Mouse (Mus musculus): ENCODE results near the gene Spata31d1a. TPM values are rescaled to one million over a fixed set of nuclear protein-coding genes. Genes with fewer than 3 reads are reported as not detected.

The Spata31d1a gene
- 0.02 and 0.15 TPM in 2 replicates for polyA plus RNA-seq (2015; fragmentation: Nextera tagmentation; extraction: Ambion mirVana)

GRCm38 (mm10) chr13:59710230-59710629 is at the start of gene Spata31d1a:
TSS of gene Spata31d1a (minus strand) at chr13:59710330.
- no peak for DNase-seq
- ATAC-seq: no peak
- H3K27me3 ChIP-seq (ENCODE audit: insufficient read depth, low read length): 0 out of 2 replicates have a peak, but pooled peaks cover 3% of the 10 kb centered on the region
- no peak within 1 kb of the TSS for H3K27ac ChIP-seq (ENCODE audit: low read depth)
- H3K4me1 ChIP-seq (ENCODE audit: insufficient read depth): 0 out of 2 replicates have a peak, but pooled peaks cover 2% of the 10 kb centered on the region
- H3K9ac ChIP-seq (replicated peaks): no peak within 1 kb of the TSS
- H3K36me3 ChIP-seq (replicated peaks; ENCODE audit: insufficient read depth, low read length): no peaks in the 10 kb centered on the region
- H3K4me2 ChIP-seq (ENCODE audit: low read depth, low read length): no peak within 1 kb of the TSS
- no peaks in the 10 kb centered on the region for H3K9me3 ChIP-seq (ENCODE audit: low read length)
- 80% methylated on average over 15 of the region's 15 CpGs for WGBS (ENCODE audit: insufficient replicate concordance)
- H3K4me3 ChIP-seq (ENCODE audit: low read depth, low read length): no peak within 1 kb of the TSS
- TF ChIP-seq EP300 (IDR thresholded peaks at IDR 0.05; ENCODE audit: low read depth) (no peak), CTCF (IDR thresholded peaks at IDR 0.05; ENCODE audit: low read depth) (no peak)

DNA sequence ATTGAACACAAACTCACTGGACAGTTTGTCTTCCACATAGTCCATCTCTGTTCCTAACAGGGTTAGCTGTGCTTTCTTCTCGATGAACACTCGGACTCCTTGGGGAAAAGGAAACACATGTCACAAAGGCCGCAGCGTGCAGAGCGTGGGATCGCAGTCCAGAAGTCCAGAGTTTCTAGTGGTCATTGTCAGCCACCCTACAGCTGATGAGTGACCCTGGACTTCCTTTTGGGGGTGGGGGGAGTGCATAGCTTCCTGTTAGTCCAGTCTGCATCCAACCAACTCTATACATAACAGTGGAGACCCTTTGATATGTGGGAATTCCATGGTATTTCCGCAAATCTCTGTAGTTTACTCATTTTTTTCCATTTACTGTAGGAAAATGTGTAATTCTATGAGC is 46.8 kb upstream of the Spata31d1a start:
- Histone ChIP-seq H3K27ac (ENCODE audit: low read depth) (no peak overlapping the region), H3K4me3 (ENCODE audit: low read depth, low read length) (no peak overlapping the region), H3K9me3 (ENCODE audit: low read length) (no peaks in the 10 kb centered on the region), H3K36me3 (replicated peaks; ENCODE audit: insufficient read depth, low read length) (peaks cover 61% of the 10 kb centered on the region), H3K4me2 (ENCODE audit: low read depth, low read length) (no peak overlapping the region), H3K27me3 (ENCODE audit: insufficient read depth, low read length) (no peaks in the 10 kb centered on the region), H3K9ac (replicated peaks) (no peak overlapping the region), H3K4me1 (ENCODE audit: insufficient read depth) (no peaks in the 10 kb centered on the region; the same call in 1 of the 2 replicates)
- no peak for DNase-seq
- TF ChIP-seq CTCF (IDR thresholded peaks at IDR 0.05; ENCODE audit: low read depth): no peak
- no peak for TF ChIP-seq EP300 (IDR thresholded peaks at IDR 0.05; ENCODE audit: low read depth)
- WGBS (ENCODE audit: insufficient replicate concordance): 85% methylated on average over 7 of the region's 7 CpGs
- ATAC-seq: peak; percentile 55

DNA sequence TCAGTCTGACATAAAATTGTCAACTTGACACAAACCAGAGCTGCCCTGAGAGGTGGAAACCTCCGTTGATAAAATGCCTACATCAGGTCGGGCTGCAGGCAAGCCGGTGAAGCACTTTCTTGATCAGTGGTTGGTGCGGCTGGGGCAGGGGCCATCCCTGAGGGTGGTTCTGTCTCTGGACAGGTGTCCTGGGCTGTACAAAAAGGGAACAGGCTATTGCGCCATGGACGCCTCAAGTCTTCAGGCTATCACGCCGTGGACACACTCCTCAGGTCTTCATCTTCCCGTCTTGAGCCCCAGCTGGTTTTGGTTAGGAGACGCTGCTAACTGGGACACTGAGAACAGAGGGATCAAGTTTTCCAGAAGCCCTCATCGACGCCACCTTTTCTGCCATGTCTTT is 40.2 kb upstream of the Spata31d1a start:
- Histone ChIP-seq H3K27ac (ENCODE audit: low read depth) (no peak overlapping the region), H3K4me3 (ENCODE audit: low read depth, low read length) (no peak overlapping the region), H3K9ac (replicated peaks) (no peak overlapping the region), H3K9me3 (ENCODE audit: low read length) (no peaks in the 10 kb centered on the region), H3K36me3 (replicated peaks; ENCODE audit: insufficient read depth, low read length) (peaks cover 10% of the 10 kb centered on the region), H3K4me2 (ENCODE audit: low read depth, low read length) (no peak overlapping the region), H3K4me1 (ENCODE audit: insufficient read depth) (no peaks in the 10 kb centered on the region), H3K27me3 (ENCODE audit: insufficient read depth, low read length) (no peaks in the 10 kb centered on the region)
- no peak for ATAC-seq
- TF ChIP-seq CTCF (IDR thresholded peaks at IDR 0.05; ENCODE audit: low read depth): no peak
- TF ChIP-seq EP300 (IDR thresholded peaks at IDR 0.05; ENCODE audit: low read depth): no peak
- no peak for DNase-seq
- WGBS (ENCODE audit: insufficient replicate concordance): 73% methylated on average over 12 of the region's 12 CpGs

DNA sequence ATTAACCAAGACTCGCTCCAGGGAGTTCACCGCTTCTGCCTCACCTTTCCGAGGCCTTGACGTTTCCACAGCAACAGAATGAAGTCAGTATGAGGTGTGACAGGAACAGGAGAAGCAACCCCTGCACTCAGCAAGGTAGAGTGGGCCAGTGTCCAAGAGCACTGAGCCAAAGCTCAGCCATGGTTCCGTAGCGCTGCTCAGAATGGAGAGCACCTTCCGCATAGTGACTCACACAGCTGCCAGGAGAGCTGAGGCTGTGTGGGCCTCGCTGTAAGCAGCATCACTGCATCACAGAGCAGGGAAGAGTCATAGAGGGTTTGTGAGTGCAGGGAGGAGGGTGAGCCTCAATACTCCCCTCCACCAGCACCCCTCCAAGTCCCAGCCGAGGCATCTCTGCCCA is 36.6 kb upstream of the Spata31d1a start, which contains the start of gene 1700014D04Rik:
TSS of gene 1700014D04Rik (minus strand) at position 42 of the 400 bp plus-strand sequence.
- Histone ChIP-seq H3K9me3 (ENCODE audit: low read length) (no peaks in the 10 kb centered on the region), H3K4me3 (ENCODE audit: low read depth, low read length) (no peak within 1 kb of the TSS), H3K9ac (replicated peaks) (no peak within 1 kb of the TSS), H3K4me2 (ENCODE audit: low read depth, low read length) (no peak within 1 kb of the TSS), H3K36me3 (replicated peaks; ENCODE audit: insufficient read depth, low read length) (no peaks in the 10 kb centered on the region), H3K4me1 (ENCODE audit: insufficient read depth) (no peaks in the 10 kb centered on the region), H3K27ac (ENCODE audit: low read depth) (no peak within 1 kb of the TSS), H3K27me3 (ENCODE audit: insufficient read depth, low read length) (no peaks in the 10 kb centered on the region)
- no peak for DNase-seq
- WGBS (ENCODE audit: insufficient replicate concordance): 83% methylated on average over 9 of the region's 9 CpGs
- TF ChIP-seq EP300 (IDR thresholded peaks at IDR 0.05; ENCODE audit: low read depth): no peak
- TF ChIP-seq CTCF (IDR thresholded peaks at IDR 0.05; ENCODE audit: low read depth): no peak
- ATAC-seq: no peak

- H3K36me3 ChIP-seq (replicated peaks; ENCODE audit: insufficient read depth, low read length): no peaks in the 10 kb centered on the region
- no peak for DNase-seq
These were observed 36.0 kb upstream of the Spata31d1a start for GRCm38 (mm10) chr13:59746164-59746563.

GRCm38 (mm10) chr13:59745462-59745861 is 35.3 kb upstream of the Spata31d1a start:
- Histone ChIP-seq H3K36me3 (replicated peaks; ENCODE audit: insufficient read depth, low read length) (no peaks in the 10 kb centered on the region), H3K27me3 (ENCODE audit: insufficient read depth, low read length) (no peaks in the 10 kb centered on the region), H3K4me1 (ENCODE audit: insufficient read depth) (no peaks in the 10 kb centered on the region), H3K4me3 (ENCODE audit: low read depth, low read length) (no peak overlapping the region), H3K27ac (ENCODE audit: low read depth) (no peak overlapping the region), H3K9ac (replicated peaks) (no peak overlapping the region), H3K9me3 (ENCODE audit: low read length) (no peaks in the 10 kb centered on the region), H3K4me2 (ENCODE audit: low read depth, low read length) (no peak overlapping the region)
- ATAC-seq (no peak), DNase-seq (no peak)
- 60% methylated on average over 6 of the region's 6 CpGs for WGBS (ENCODE audit: insufficient replicate concordance)
- TF ChIP-seq CTCF (IDR thresholded peaks at IDR 0.05; ENCODE audit: low read depth) (no peak), EP300 (IDR thresholded peaks at IDR 0.05; ENCODE audit: low read depth) (no peak)

More at GRCm38 (mm10) chr13:59746164-59746563, 36.0 kb upstream of the Spata31d1a start:
- 79% methylated on average over 5 of the region's 6 CpGs for WGBS (ENCODE audit: insufficient replicate concordance)
- ATAC-seq: no peak
- Histone ChIP-seq H3K4me3 (ENCODE audit: low read depth, low read length) (no peak overlapping the region), H3K4me1 (ENCODE audit: insufficient read depth) (no peaks in the 10 kb centered on the region), H3K4me2 (ENCODE audit: low read depth, low read length) (no peak overlapping the region), H3K27me3 (ENCODE audit: insufficient read depth, low read length) (no peaks in the 10 kb centered on the region), H3K27ac (ENCODE audit: low read depth) (no peak overlapping the region), H3K9ac (replicated peaks) (no peak overlapping the region), H3K9me3 (ENCODE audit: low read length) (no peaks in the 10 kb centered on the region)
- TF ChIP-seq EP300 (IDR thresholded peaks at IDR 0.05; ENCODE audit: low read depth): no peak
- no peak for TF ChIP-seq CTCF (IDR thresholded peaks at IDR 0.05; ENCODE audit: low read depth)
